Mouse (Mus musculus) liver, embryonic 14.5 days (tissue): ENCODE measurements at regions not wholly inside any gene's neighbourhood (a gene's known extent, or its start where the extent isn't known, plus 50 kb on each side); places are given as distances from the start of the nearest gene placed in this dataset.

ENCODE experiments used
- CTCF ChIP-seq: IDR thresholded peaks from 2 replicates; pipeline ENCODE4 v1.5.1; 2016; ENCODE audit warnings: antibody characterized with exemption, low read depth, control low read depth
- EP300 ChIP-seq: IDR thresholded peaks from 2 replicates; pipeline ENCODE4 v1.6.1; 2016; ENCODE audit warnings: antibody characterized with exemption, low read depth

- no peak for TF ChIP-seq CTCF
- no peak for TF ChIP-seq EP300
Measured at GRCm38 (mm10) chr11:8214305-8214903, 449.9 kb downstream of the Tns3 start.
